Mouse (Mus musculus) fat pad, adult 2 months (tissue): ENCODE data around the gene Pbdc1.
"Not testable (repeated sequence)": the region's sequence is repeated elsewhere in the genome, so short reads cannot be mapped to it uniquely, and the experiment has no call there.

Experiments
- DNase-seq: peaks from one replicate; pipeline ENCODE4 v3.0.0-alpha.2; 2011; ENCODE audit warnings: low read depth, low spot score; ENCODE audit errors: extremely low read depth

Pbdc1 gene

GRCm38 (mm10) chrX:105079615-105080092, at the start of gene Pbdc1:
Pbdc1 (plus strand) TSS chrX:105079756.
- DNase-seq = no peak

DNA sequence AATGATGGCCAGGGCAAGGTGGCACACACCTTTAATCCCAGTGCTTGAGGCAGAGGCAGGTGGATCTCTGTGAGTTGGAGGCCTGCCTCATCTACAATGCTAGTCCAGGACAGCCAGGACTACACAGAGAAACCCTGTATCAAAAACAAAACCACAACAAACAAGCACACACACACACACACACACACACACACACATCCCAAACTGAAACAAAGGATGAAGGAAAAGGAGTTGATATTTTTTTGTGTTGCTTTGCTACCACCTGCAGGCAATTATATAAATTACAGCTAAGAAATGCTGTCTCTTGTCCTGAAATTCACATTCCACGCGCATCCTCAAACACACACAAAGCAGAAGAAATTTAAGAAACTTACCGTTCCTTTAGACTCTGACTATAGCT, 41.9 kb upstream of the Pbdc1 start:
- DNase-seq = no peak

DNA sequence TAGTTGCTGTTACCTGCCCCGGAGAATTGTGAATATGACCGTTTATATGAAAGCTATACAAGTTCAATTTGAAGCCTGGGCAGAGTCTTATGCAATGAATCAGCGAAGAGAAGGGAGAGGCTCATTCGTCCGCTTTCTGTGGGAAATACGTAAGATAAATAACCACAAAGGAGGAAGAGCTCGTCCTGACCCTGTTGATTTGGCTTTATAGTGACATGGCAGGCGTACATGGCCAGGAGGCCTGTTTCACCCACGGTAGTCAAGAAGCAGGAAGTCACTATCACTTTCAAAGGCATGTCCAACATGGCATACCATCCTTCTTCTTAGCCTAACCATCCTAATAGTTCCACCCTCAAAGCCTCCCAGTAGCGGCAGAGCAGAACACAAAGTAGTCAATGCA, 15.3 kb upstream of the Pbdc1 start:
- DNase-seq = no peak

DNA sequence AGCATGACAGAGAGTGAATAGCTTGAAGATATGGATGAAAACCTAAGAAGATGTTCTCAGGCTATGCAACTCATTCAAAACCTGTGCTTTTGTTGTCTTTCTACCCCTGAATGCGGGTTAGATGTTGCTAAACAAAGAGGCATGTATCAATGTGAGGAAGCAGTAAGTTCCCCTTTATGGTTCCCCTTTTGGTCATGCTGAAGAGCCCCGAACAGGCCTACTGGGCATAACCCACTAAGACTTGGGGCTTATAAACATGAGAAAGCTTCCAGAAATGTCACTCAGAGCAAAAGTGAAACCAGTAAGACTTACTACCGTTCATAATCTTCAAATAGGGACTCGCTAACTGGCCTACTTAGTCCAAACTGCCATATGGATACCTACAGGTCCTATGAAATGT, 14.8 kb upstream of the Pbdc1 start:
- no peak for DNase-seq

GRCm38 (mm10) chrX:105069671-105070503, 9.7 kb upstream of the Pbdc1 start:
- DNase-seq = peak; percentile 25

- no peak for DNase-seq
These were observed 405 bp upstream of the Pbdc1 start for GRCm38 (mm10) chrX:105079151-105079550.

DNA sequence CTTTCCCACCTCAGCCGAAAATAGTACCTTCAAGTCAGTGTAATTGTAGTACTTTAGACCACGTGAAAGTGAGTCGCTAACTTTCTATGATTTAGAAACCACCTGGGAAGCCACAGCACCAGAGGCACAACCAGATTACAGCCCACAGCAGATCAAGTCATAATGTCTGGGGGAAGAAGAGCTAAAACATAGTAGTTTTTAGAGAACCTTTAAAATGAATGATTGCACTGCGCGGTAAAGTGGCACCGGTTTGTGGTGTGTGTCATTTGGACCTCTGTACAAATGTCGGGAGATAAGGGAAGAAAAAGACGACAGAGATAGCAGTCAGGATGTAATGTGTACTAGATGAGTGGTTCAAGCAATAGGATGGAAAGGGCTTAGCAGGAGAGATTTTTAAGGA, 540 bp downstream of the Pbdc1 start:
- DNase-seq = no peak

GRCm38 (mm10) chrX:105083013-105083412, 3.5 kb downstream of the Pbdc1 start:
- not testable (repeated sequence) for DNase-seq

- DNase-seq = no peak
These were observed 24.6 kb downstream of the Pbdc1 start for GRCm38 (mm10) chrX:105104175-105104574.

DNA sequence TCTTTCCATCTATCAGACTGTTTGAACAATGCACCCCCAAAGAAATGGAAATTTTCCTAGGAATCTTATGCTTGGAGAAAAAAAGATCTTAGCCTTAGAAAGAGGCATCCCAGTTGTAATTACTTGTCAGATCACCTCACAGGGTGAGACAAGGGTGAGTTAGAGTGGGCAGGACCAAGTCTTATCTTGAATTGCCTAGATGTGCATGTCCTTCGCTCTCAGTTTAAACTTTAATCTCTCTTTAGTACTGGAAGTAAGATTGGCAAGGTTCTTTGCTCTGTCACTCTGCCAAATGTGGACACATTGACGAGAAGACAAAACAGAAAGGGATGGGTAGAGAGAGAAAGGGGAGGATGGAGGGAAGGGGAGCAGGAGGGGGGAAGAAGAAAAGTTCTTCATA, 35.4 kb downstream of the Pbdc1 start:
- DNase-seq = no peak

- no peak for DNase-seq
These were observed 41.0 kb downstream of the Pbdc1 start, which contains the start of gene Magee1 for GRCm38 (mm10) chrX:105120275-105121226. Magee1 (plus strand) TSS chrX:105120378.

DNA sequence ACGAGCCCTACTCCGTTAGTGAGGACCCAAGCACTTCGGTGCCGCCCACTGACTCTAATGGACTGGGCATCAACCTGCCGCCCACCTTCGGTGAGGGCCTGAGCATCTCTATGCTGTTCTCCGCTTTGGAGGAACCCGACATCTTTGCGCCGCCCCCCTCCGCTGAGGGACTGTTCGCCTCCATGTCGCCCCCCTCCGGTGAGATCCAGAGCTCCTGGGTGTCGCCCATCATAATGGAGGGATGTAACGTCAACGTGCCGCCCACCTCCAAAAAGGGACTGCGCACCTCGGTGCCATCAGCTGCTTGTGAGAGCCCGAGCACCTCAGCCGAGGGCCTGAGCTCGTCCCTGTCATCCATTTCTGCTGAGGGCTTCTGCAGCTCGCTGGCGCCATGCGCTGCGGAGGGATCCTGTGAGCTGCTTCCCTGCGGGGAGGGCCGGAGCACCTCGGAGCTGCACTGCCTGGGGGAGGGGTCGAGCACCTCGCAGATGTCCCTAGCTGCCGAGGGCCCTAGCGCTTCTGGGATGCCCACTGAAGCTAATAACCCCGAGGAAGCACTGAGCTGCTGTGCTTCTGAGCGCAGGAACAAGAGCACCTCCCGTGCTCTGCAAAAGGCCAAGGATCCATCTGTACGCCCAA, 41.8 kb downstream of the Pbdc1 start:
- DNase-seq = no peak

- no peak for DNase-seq
These were observed 45.3 kb downstream of the Pbdc1 start for GRCm38 (mm10) chrX:105124903-105125302.

DNA sequence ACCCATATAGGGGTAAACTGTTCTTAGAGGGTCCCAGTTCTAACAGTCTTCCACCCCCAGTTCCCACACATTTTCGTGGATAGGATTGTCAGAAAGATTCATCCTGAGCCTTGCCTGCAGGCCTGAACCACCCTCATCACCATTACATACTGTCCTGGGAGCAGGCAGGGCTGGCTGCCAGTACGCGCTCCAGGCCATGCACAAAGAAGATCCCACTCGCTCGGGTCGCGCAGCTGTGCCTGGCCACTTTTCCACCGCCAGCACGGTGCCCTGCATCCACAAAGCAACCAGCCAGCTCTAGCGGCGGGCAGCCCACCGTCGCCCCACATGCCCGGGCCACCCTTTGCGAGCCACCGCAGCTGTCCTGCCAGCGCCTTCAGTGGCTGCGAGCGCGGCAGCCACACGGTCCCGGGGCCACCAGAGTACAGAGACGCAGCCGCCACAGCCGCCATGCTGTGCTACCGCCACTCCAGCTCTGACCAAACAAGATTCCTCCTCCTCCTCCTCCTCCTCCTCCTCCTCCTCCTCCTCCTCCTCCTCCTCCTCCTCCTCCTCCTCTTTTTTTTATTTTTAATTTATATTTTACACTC, 72.4 kb downstream of the Pbdc1 start:
- DNase-seq = no peak

DNA sequence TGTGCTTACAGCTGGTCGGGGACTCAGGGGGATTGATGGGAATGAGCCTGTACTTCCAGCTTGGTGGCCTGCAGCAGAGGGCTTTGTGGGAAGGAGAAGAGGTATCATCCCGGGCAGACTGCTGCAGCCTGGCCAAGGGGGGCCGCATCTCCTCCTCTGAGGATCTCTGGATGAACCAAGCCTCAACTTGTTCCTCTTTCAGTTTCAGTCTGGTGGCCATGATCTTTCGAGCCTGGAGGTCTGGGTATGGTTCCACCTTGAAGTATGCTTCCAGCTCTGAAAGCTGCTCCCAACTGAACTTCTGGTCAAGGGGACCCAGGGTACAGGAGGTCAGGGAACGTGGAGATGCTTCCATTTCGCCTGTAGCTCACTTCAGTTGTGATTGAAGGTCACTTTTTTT, 85.5 kb downstream of the Pbdc1 start:
- not testable (repeated sequence) for DNase-seq
